Mouse (Mus musculus) midbrain, embryonic 16.5 days (tissue): Measurements from ENCODE around the gene Hus1. TPM values are rescaled to one million over a fixed set of nuclear protein-coding genes. Genes with fewer than 3 reads are reported as not detected.

Source experiments
- ATAC-seq: fragments of 200-750 bp; cut with Nextera tagmentation; 2 replicates; pipeline ENCODE4 v1.8.0; 2017; ENCODE audit warnings: moderate TSS enrichment
- H3K27ac ChIP-seq: fragments of 300-500 bp; sonication (generic); 2 replicates; pipeline ENCODE4 v1.5.1; 2014; ENCODE audit warnings: mild to moderate bottlenecking, low read length, mixed read lengths
- H3K27me3 ChIP-seq: fragments of 300-500 bp; sonication (generic); 2 replicates; pipeline ENCODE4 v1.6.1; 2014; ENCODE audit warnings: low read depth, low read length, mixed read lengths; ENCODE audit not compliant: control insufficient read depth, insufficient read depth
- H3K36me3 ChIP-seq: fragments of 300-500 bp; sonication (generic); 2 replicates; pipeline ENCODE4 v1.6.1; 2014; ENCODE audit warnings: mild to moderate bottlenecking, low read length, moderate library complexity, mixed read lengths; ENCODE audit not compliant: control insufficient read depth, insufficient read depth
- H3K4me1 ChIP-seq: fragments of 300-500 bp; sonication (generic); 2 replicates; pipeline ENCODE4 v1.6.1; 2014; ENCODE audit warnings: mild to moderate bottlenecking, low read length, mixed read lengths; ENCODE audit not compliant: control insufficient read depth, insufficient read depth
- H3K4me2 ChIP-seq: fragments of 300-500 bp; sonication (generic); 2 replicates; pipeline ENCODE4 v1.6.1; 2014; ENCODE audit warnings: mild to moderate bottlenecking, low read length, mixed read lengths
- H3K4me3 ChIP-seq: fragments of 300-500 bp; sonication (generic); 2 replicates; pipeline ENCODE4 v1.5.1; 2014; ENCODE audit warnings: low read depth, mild to moderate bottlenecking, low read length, moderate library complexity, mixed read lengths
- H3K9ac ChIP-seq: fragments of 300-500 bp; sonication (generic); 2 replicates; pipeline ENCODE4 v1.6.1; 2014; ENCODE audit warnings: low read depth, low read length, mixed read lengths
- H3K9me3 ChIP-seq: fragments of 300-500 bp; sonication (generic); replicated peaks from 2 replicates; pipeline ENCODE4 v1.6.1; 2014; ENCODE audit warnings: mild to moderate bottlenecking, low read length, mixed read lengths; ENCODE audit not compliant: control insufficient read depth, poor library complexity, severe bottlenecking
- WGBS: fragments of 180-500 bp; shearing (Covaris S2); extraction: QIAGEN DNeasy Blood & Tissue Kit; methylation state at CpG from one replicate; pipeline ENCODE4 v1.1.7; 2014; 5-methylcytosine and 5-hydroxymethylcytosine counted together
- polyA plus RNA-seq: library from polyadenylated mRNA; unstranded; fragments of >200 nt; fragmentation: Nextera tagmentation; extraction: Ambion mirVana; gene quantifications from 2 replicates; pipeline ENCODE4 v1.2.1, GENCODE M21; 2015

Gene Hus1
- polyA plus RNA-seq, 1 experiment from 2014 or later = 11.1 TPM

- H3K27me3 ChIP-seq = no peaks in the 10 kb centered on the region
- no peaks in the 10 kb centered on the region for H3K9me3 ChIP-seq
- no peak overlapping the region for H3K4me3 ChIP-seq
- ATAC-seq = no peak
- no peaks in the 10 kb centered on the region for H3K36me3 ChIP-seq
- H3K4me2 ChIP-seq = no peak overlapping the region
- no peaks in the 10 kb centered on the region for H3K4me1 ChIP-seq
- 96% methylated on average over 7 of the region's 7 CpGs for WGBS
- H3K27ac ChIP-seq = no peak overlapping the region
- H3K9ac ChIP-seq = no peak overlapping the region
Observed at GRCm38 (mm10) chr11:8968094-8968493, 42.9 kb downstream of the Hus1 start.

- H3K27ac ChIP-seq = peak overlapping the region; percentile 5; the same call in 1 of the 2 replicates
- H3K27me3 ChIP-seq = no peaks in the 10 kb centered on the region
- no peak overlapping the region for H3K4me3 ChIP-seq
- no peak overlapping the region for H3K9ac ChIP-seq
- H3K9me3 ChIP-seq = no peaks in the 10 kb centered on the region
- no peaks in the 10 kb centered on the region for H3K4me1 ChIP-seq
- 59% methylated on average over 10 of the region's 10 CpGs for WGBS
- no peak for ATAC-seq
- no peaks in the 10 kb centered on the region for H3K36me3 ChIP-seq
- no peak overlapping the region for H3K4me2 ChIP-seq
Observed at GRCm38 (mm10) chr11:8958572-8958971, 52.4 kb downstream of the Hus1 start.

DNA sequence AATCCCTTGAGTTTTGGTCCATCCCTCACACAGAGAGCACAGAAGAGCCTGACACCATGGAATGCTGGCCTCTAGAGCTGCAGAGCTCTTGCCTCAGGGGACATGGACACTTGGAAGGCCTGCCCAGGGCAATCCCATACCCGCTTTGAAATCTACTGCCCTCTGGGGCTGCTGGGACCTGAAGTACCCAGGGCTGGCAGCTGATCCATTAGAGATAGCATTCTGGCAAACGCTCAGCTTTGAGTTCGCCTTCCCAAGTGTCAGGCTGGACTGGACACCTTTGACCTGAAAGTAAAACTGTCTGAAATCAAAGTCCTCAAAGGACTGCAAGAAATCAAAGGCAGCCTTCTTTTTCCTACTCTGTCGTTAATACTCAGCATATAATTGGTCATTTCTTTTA lies 52.9 kb downstream of the Hus1 start:
- no peaks in the 10 kb centered on the region for H3K4me1 ChIP-seq
- H3K9me3 ChIP-seq = no peaks in the 10 kb centered on the region
- no peaks in the 10 kb centered on the region for H3K36me3 ChIP-seq
- H3K27me3 ChIP-seq = no peaks in the 10 kb centered on the region
- H3K4me2 ChIP-seq = no peak overlapping the region
- 55% methylated on average over 4 of the region's 4 CpGs for WGBS
- ATAC-seq = no peak
- H3K27ac ChIP-seq = no peak overlapping the region
- no peak overlapping the region for H3K9ac ChIP-seq
- no peak overlapping the region for H3K4me3 ChIP-seq

DNA sequence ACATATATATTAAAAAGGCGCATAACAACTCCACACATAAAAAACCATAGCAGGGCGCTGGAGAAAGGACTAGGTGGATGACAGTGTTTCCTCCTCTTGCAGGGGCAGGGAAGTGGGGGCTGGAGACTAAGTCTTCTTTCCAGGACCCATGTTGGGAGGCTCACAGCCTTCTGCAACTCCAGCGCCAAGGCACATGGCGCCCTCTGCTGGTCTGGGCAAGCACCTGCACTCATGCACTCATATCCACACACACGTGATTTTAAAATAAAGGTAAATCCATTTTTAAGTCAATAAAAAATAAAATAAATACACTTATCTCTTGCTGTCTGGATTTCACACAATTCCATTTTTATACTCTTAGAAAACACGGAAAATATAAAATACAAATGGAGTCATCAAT lies 54.0 kb downstream of the Hus1 start:
- Histone ChIP-seq H3K36me3 (no peaks in the 10 kb centered on the region), H3K9ac (no peak overlapping the region), H3K4me2 (no peak overlapping the region), H3K4me3 (no peak overlapping the region), H3K27me3 (no peaks in the 10 kb centered on the region), H3K9me3 (no peaks in the 10 kb centered on the region), H3K27ac (no peak overlapping the region), H3K4me1 (no peaks in the 10 kb centered on the region)
- WGBS = 66% methylated on average over 6 of the region's 6 CpGs
- ATAC-seq = no peak

- H3K4me2 ChIP-seq = no peak overlapping the region
- 5% methylated on average over 1 of the region's 1 CpGs for WGBS
- H3K4me3 ChIP-seq = no peak overlapping the region
- H3K4me1 ChIP-seq = no peaks in the 10 kb centered on the region
- H3K27ac ChIP-seq = no peak overlapping the region
- H3K9ac ChIP-seq = no peak overlapping the region
- peak; percentile 70 for ATAC-seq
- no peaks in the 10 kb centered on the region for H3K9me3 ChIP-seq
- H3K27me3 ChIP-seq = no peaks in the 10 kb centered on the region
- no peaks in the 10 kb centered on the region for H3K36me3 ChIP-seq
Observed at GRCm38 (mm10) chr11:8955678-8956077, 55.3 kb downstream of the Hus1 start.

DNA sequence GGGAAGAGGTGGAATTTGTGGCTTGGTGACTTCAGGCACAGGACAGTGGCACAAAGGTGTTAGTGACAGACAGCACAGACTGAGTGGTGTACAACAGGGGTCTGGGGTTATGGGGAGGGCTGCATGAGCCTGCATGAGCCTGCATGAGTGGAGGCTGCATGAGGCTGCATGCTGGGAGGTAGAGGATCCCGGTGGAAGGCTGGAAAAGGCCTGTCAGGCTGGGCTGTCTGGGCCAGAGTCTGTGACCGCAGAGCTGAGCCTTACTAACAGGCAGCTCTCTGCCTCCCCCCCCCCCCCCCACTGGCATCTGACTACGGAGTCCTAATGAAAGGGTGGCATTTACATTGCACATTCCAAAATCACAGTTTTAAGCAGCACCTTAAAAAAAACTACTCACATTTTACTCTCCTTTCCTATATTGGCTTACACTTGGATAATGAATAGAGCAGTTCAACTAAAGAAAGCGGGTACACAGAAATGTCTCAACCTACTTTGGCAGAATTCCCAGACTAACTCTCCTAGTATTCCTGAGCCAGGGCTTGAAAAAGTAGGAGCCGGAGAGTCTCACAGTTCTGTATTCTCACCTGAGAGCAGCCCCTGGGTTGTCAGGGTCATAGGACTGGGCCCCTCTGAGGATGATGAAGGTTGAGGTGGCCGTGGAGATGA lies 61.1 kb downstream of the Hus1 start:
- no peaks in the 10 kb centered on the region for H3K27me3 ChIP-seq
- H3K27ac ChIP-seq = no peak overlapping the region
- no peaks in the 10 kb centered on the region for H3K4me1 ChIP-seq
- H3K4me2 ChIP-seq = no peak overlapping the region
- H3K9ac ChIP-seq = no peak overlapping the region
- 63% methylated on average over 6 of the region's 6 CpGs for WGBS
- no peaks in the 10 kb centered on the region for H3K36me3 ChIP-seq
- ATAC-seq = peak; percentile 46; the same call in 1 of the 2 replicates
- no peaks in the 10 kb centered on the region for H3K9me3 ChIP-seq
- H3K4me3 ChIP-seq = no peak overlapping the region

DNA sequence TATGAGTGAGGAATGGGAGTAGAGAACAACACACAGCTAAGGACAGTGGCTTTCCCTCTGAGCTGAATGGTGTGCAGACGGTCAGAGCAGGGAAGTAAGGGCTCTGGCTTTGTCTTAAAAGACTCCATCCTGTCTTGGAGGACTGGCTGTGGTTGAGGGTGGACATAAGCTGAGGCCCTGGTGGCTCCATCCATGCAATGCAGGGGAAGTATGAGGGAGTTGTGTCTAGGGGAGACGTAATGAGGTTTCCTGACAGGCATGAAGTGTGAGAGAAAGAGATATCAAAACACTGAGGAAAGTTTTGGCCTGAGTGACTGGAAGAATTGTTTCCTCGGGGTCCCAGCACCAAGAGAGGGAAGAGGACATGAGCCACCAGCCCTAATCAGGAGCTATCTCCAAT lies 62.1 kb downstream of the Hus1 start:
- whole genome bisulfite sequencing = 80% methylated on average over 3 of the region's 3 CpGs
- H3K9me3 ChIP-seq = no peaks in the 10 kb centered on the region
- H3K27ac ChIP-seq = no peak overlapping the region
- H3K4me3 ChIP-seq = no peak overlapping the region
- H3K36me3 ChIP-seq = no peaks in the 10 kb centered on the region
- no peak overlapping the region for H3K9ac ChIP-seq
- H3K4me1 ChIP-seq = no peaks in the 10 kb centered on the region
- no peaks in the 10 kb centered on the region for H3K27me3 ChIP-seq
- no peak for ATAC-seq
- H3K4me2 ChIP-seq = no peak overlapping the region

GRCm38 (mm10) chr11:8944114-8944513 lies 66.9 kb downstream of the Hus1 start:
- no peak overlapping the region for H3K27ac ChIP-seq
- no peak overlapping the region for H3K9ac ChIP-seq
- no peaks in the 10 kb centered on the region for H3K4me1 ChIP-seq
- 82% methylated on average over 4 of the region's 4 CpGs for WGBS
- no peak overlapping the region for H3K4me3 ChIP-seq
- ATAC-seq = no peak
- no peak overlapping the region for H3K4me2 ChIP-seq
- H3K36me3 ChIP-seq = no peaks in the 10 kb centered on the region
- no peaks in the 10 kb centered on the region for H3K9me3 ChIP-seq
- H3K27me3 ChIP-seq = no peaks in the 10 kb centered on the region
